Mouse (Mus musculus) hindbrain, postnatal 0 days (tissue): ENCODE measurements at regions not wholly inside any gene's neighbourhood (a gene's known extent, or its start where the extent isn't known, plus 50 kb on each side); places are given as distances from the start of the nearest gene placed in this dataset.

ENCODE experiments used
- ATAC-seq: fragments of 200-750 bp; cut with Nextera tagmentation; 2 replicates; pipeline ENCODE4 v1.8.0; 2017; ENCODE audit warnings: mild to moderate bottlenecking, moderate TSS enrichment, moderate library complexity
- DNase-seq: peaks from one replicate; pipeline ENCODE4 v3.0.0-alpha.2; 2015; ENCODE audit warnings: low spot score
- H3K27ac ChIP-seq: fragments of 300-500 bp; sonication (generic); 2 replicates; pipeline ENCODE4 v1.5.1; 2014; ENCODE audit warnings: mild to moderate bottlenecking
- H3K27me3 ChIP-seq: fragments of 300-500 bp; sonication (generic); 2 replicates; pipeline ENCODE4 v1.6.1; 2014; ENCODE audit warnings: low read length, mixed read lengths; ENCODE audit not compliant: insufficient read depth
- H3K36me3 ChIP-seq: fragments of 300-500 bp; sonication (generic); 2 replicates; pipeline ENCODE4 v1.6.1; 2014; ENCODE audit warnings: low read length, mixed read lengths; ENCODE audit not compliant: insufficient read depth
- H3K4me1 ChIP-seq: fragments of 300-500 bp; sonication (generic); 2 replicates; pipeline ENCODE4 v1.6.1; 2014; ENCODE audit warnings: antibody characterized with exemption, low read length, mixed read lengths; ENCODE audit not compliant: insufficient read depth
- H3K4me2 ChIP-seq: fragments of 300-500 bp; sonication (generic); 2 replicates; pipeline ENCODE4 v1.6.1; 2014; ENCODE audit warnings: low read depth, mild to moderate bottlenecking, low read length, moderate library complexity, mixed read lengths
- H3K4me3 ChIP-seq: fragments of 300-500 bp; sonication (generic); 2 replicates; pipeline ENCODE4 v1.5.1; 2014; ENCODE audit warnings: low read length
- H3K9ac ChIP-seq: fragments of 300-500 bp; sonication (generic); replicated peaks from 2 replicates; pipeline ENCODE4 v1.6.1; 2014; ENCODE audit warnings: mild to moderate bottlenecking, low read length, moderate library complexity, mixed read lengths
- H3K9me3 ChIP-seq: fragments of 300-500 bp; sonication (generic); 2 replicates; pipeline ENCODE4 v1.6.1; 2016; ENCODE audit warnings: low read length, mixed read lengths
- CTCF ChIP-seq: IDR thresholded peaks from 2 replicates; pipeline ENCODE4 v1.5.1; 2016; ENCODE audit warnings: antibody characterized with exemption, control low read depth, low read depth
- WGBS: fragments of 180-500 bp; shearing (Covaris S2); extraction: QIAGEN DNeasy Blood & Tissue Kit; methylation state at CpG from one replicate; pipeline ENCODE4 v1.1.7; 2014; 5-methylcytosine and 5-hydroxymethylcytosine counted together

- H3K9ac ChIP-seq, result no peak overlapping the region
- H3K4me3 ChIP-seq, result no peak overlapping the region
- H3K36me3 ChIP-seq, result no peaks in the 10 kb centered on the region
- no peak for ATAC-seq
- no peak overlapping the region for H3K4me2 ChIP-seq
- H3K9me3 ChIP-seq, result no peaks in the 10 kb centered on the region
- no peak overlapping the region for H3K27ac ChIP-seq
- no peaks in the 10 kb centered on the region for H3K4me1 ChIP-seq
- DNase-seq, result no peak
- no peaks in the 10 kb centered on the region for H3K27me3 ChIP-seq
- WGBS, result 75% methylated on average over 5 of the region's 5 CpGs
- no peak for TF ChIP-seq CTCF
These were observed 101.7 kb upstream of the Fam19a1 start for GRCm38 (mm10) chr6:96011299-96011698.

- Histone ChIP-seq H3K27me3 (no peaks in the 10 kb centered on the region), H3K36me3 (no peaks in the 10 kb centered on the region), H3K4me3 (no peak overlapping the region), H3K9ac (no peak overlapping the region), H3K9me3 (no peaks in the 10 kb centered on the region), H3K4me2 (no peak overlapping the region), H3K4me1 (no peaks in the 10 kb centered on the region), H3K27ac (no peak overlapping the region)
- DNase-seq (no peak), ATAC-seq (no peak)
- TF ChIP-seq CTCF, result no peak
- WGBS, result 78% methylated on average over 7 of the region's 7 CpGs
These were observed 84.8 kb upstream of the Fam19a1 start for GRCm38 (mm10) chr6:96028022-96028704.

DNA sequence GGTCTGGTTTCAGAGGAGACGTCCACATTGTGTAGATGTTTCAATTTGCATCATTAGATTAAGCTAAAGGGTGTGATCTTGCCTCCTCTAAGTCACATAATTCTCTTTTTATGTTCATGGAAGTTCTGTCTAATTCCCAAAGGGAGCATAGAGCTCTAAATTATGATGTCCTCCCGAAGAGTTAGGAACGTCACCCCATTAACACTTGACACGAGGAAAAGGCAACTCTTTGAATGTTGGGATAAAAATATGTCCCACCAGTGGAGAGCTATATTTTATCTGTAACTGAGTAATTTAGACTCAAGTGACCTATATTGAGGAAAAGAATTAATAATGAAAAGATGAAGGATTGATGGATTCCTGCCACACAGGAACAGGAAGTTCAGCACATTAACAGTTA is 69.2 kb upstream of the Fam19a1 start:
- no peaks in the 10 kb centered on the region for H3K27me3 ChIP-seq
- H3K36me3 ChIP-seq, result no peaks in the 10 kb centered on the region
- no peak overlapping the region for H3K9ac ChIP-seq
- DNase-seq (no peak), ATAC-seq (no peak)
- H3K9me3 ChIP-seq, result no peaks in the 10 kb centered on the region
- no peak for TF ChIP-seq CTCF
- 74% methylated on average over 4 of the region's 4 CpGs for WGBS
- no peak overlapping the region for H3K4me2 ChIP-seq
- no peak overlapping the region for H3K4me3 ChIP-seq
- H3K27ac ChIP-seq, result no peak overlapping the region
- no peaks in the 10 kb centered on the region for H3K4me1 ChIP-seq

DNA sequence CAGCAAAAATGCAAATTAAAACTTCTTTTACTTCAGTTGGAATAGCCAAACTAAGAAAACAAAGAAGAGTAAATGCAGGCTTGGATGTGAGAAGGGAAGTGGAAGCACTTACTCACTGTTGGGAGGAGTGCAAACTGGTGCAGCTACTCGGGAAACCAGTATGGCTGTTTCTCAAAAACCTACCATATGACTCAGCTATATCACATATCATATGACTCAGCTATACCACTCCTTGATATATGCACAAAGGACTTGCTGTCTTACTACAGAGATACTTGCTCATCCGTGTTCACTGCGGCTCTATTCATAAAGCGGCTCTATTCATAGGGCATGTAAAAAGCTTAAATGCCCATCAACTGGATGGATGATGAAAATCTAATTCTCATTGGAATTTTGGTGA is 59.5 kb upstream of the Fam19a1 start:
- H3K9ac ChIP-seq, result no peak overlapping the region
- H3K36me3 ChIP-seq, result no peaks in the 10 kb centered on the region
- ATAC-seq, result no peak
- H3K4me2 ChIP-seq, result no peak overlapping the region
- H3K9me3 ChIP-seq, result no peaks in the 10 kb centered on the region
- WGBS, result 85% methylated on average over 4 of the region's 4 CpGs
- H3K4me3 ChIP-seq, result no peak overlapping the region
- H3K27ac ChIP-seq, result no peak overlapping the region
- no peaks in the 10 kb centered on the region for H3K4me1 ChIP-seq
- TF ChIP-seq CTCF, result no peak
- no peak for DNase-seq
- no peaks in the 10 kb centered on the region for H3K27me3 ChIP-seq

- no peak for TF ChIP-seq CTCF
These were observed 55.9 kb upstream of the Fam19a1 start for GRCm38 (mm10) chr6:96057011-96057410.

DNA sequence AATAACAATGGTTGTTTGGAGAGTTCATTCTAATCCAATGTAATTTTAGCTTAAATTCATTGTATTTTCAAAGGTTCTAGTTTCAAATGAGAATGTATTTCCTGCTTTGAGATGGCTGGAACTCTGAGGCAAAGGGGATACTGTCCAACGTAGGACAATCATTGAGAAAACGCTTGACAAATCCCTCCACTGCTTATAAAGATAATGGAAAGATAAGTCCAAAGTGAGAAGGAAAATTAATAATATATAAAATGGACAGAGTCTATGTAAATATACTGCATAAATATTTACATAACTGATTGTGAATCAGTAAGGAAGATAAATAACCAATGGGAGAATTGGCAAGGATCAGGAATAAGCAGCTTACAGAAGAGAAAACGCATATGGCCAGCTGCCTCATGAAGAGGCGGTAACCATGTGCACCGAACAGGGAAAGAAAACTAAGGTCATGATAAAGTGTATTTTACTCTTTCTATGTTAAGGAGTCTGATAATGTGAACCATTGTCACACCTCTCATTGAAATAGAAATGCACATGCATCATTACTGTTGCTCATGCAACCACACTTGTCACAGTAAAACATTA is 55.3 kb upstream of the Fam19a1 start:
- no peaks in the 10 kb centered on the region for H3K4me1 ChIP-seq
- no peak overlapping the region for H3K4me2 ChIP-seq
- no peak overlapping the region for H3K4me3 ChIP-seq
- no peak overlapping the region for H3K27ac ChIP-seq
- ATAC-seq (no peak), DNase-seq (no peak)
- TF ChIP-seq CTCF, result no peak
- no peaks in the 10 kb centered on the region for H3K9me3 ChIP-seq
- no peak overlapping the region for H3K9ac ChIP-seq
- 90% methylated on average over 5 of the region's 5 CpGs for WGBS
- H3K27me3 ChIP-seq, result no peaks in the 10 kb centered on the region
- no peaks in the 10 kb centered on the region for H3K36me3 ChIP-seq

More at GRCm38 (mm10) chr6:96057011-96057410, 55.9 kb upstream of the Fam19a1 start:
- DNase-seq, result no peak
- H3K27me3 ChIP-seq, result no peaks in the 10 kb centered on the region
- no peaks in the 10 kb centered on the region for H3K4me1 ChIP-seq
- no peak for ATAC-seq
- H3K36me3 ChIP-seq, result no peaks in the 10 kb centered on the region
- no peak overlapping the region for H3K4me2 ChIP-seq
- H3K9me3 ChIP-seq, result no peaks in the 10 kb centered on the region
- no peak overlapping the region for H3K9ac ChIP-seq
- WGBS, result 88% methylated on average over 2 of the region's 2 CpGs
- no peak overlapping the region for H3K4me3 ChIP-seq
- H3K27ac ChIP-seq, result no peak overlapping the region

- Histone ChIP-seq H3K27ac (no peak overlapping the region), H3K9me3 (no peaks in the 10 kb centered on the region), H3K4me3 (no peak overlapping the region), H3K4me1 (no peaks in the 10 kb centered on the region), H3K4me2 (no peak overlapping the region), H3K27me3 (no peaks in the 10 kb centered on the region), H3K9ac (no peak overlapping the region), H3K36me3 (no peaks in the 10 kb centered on the region)
- no peak for TF ChIP-seq CTCF
- DNase-seq (no peak), ATAC-seq (no peak)
- 87% methylated on average over 1 of the region's 1 CpGs for WGBS
These were observed 51.0 kb upstream of the Fam19a1 start for GRCm38 (mm10) chr6:96061979-96062378.
